Mouse (Mus musculus) CH12F3 (cell line): ENCODE data around the gene Dynlrb2.

Experiments
- in situ Hi-C: fragments of 300-500 bp; cut with MboI; formaldehyde crosslinking; loops from 2 replicates; pipeline ENCODE4 v1.14.3; 2020; ENCODE audit warnings: low sequenced_read_pairs

The Dynlrb2 gene

GRCm38 (mm10) chr8:116504477-116505120, at the start of gene Dynlrb2:
Gene Dynlrb2, plus strand, starts transcription at chr8:116504974.
- in situ Hi-C loops: no loop called here

- in situ Hi-C loops: no loop called here
Measured at GRCm38 (mm10) chr8:116458569-116458968, 46.2 kb upstream of the Dynlrb2 start.

GRCm38 (mm10) chr8:116461472-116461871, 43.3 kb upstream of the Dynlrb2 start:
- in situ Hi-C loops: no loop called here

GRCm38 (mm10) chr8:116466586-116466985, 38.2 kb upstream of the Dynlrb2 start:
- in situ Hi-C loops: no loop called here

GRCm38 (mm10) chr8:116467027-116467426, 37.7 kb upstream of the Dynlrb2 start:
- in situ Hi-C loops: no loop called here

GRCm38 (mm10) chr8:116477941-116478340, 26.8 kb upstream of the Dynlrb2 start:
- in situ Hi-C loops: no loop called here

- in situ Hi-C loops: no loop called here
Measured at GRCm38 (mm10) chr8:116478681-116479080, 26.1 kb upstream of the Dynlrb2 start.

GRCm38 (mm10) chr8:116480894-116481293, 23.9 kb upstream of the Dynlrb2 start:
- in situ Hi-C loops: no loop called here

- in situ Hi-C loops: no loop called here
Measured at GRCm38 (mm10) chr8:116482738-116483137, 22.0 kb upstream of the Dynlrb2 start.

- in situ Hi-C loops: no loop called here
Measured at GRCm38 (mm10) chr8:116484087-116484486, 20.7 kb upstream of the Dynlrb2 start.

- in situ Hi-C loops: no loop called here
Measured at GRCm38 (mm10) chr8:116488546-116488945, 16.2 kb upstream of the Dynlrb2 start.

- in situ Hi-C loops: no loop called here
Measured at GRCm38 (mm10) chr8:116500057-116500809, 4.5 kb upstream of the Dynlrb2 start.

- in situ Hi-C loops: no loop called here
Measured at GRCm38 (mm10) chr8:116508721-116509120, 3.9 kb downstream of the Dynlrb2 start.

GRCm38 (mm10) chr8:116509247-116509646, 4.5 kb downstream of the Dynlrb2 start:
- in situ Hi-C loops: no loop called here

- in situ Hi-C loops: no loop called here
Measured at GRCm38 (mm10) chr8:116519676-116520075, 14.9 kb downstream of the Dynlrb2 start.

- in situ Hi-C loops: no loop called here
Measured at GRCm38 (mm10) chr8:116521208-116521607, 16.4 kb downstream of the Dynlrb2 start.

GRCm38 (mm10) chr8:116521641-116522040, 16.9 kb downstream of the Dynlrb2 start:
- in situ Hi-C loops: no loop called here

GRCm38 (mm10) chr8:116522104-116522767, 17.5 kb downstream of the Dynlrb2 start:
- in situ Hi-C loops: no loop called here

GRCm38 (mm10) chr8:116524915-116525314, 20.1 kb downstream of the Dynlrb2 start:
- in situ Hi-C loops: no loop called here

- in situ Hi-C loops: no loop called here
Measured at GRCm38 (mm10) chr8:116528736-116529135, 24.0 kb downstream of the Dynlrb2 start.

GRCm38 (mm10) chr8:116533081-116533480, 28.3 kb downstream of the Dynlrb2 start:
- in situ Hi-C loops: no loop called here

GRCm38 (mm10) chr8:116536786-116537185, 32.0 kb downstream of the Dynlrb2 start:
- in situ Hi-C loops: no loop called here
